Mouse (Mus musculus) G1E (cell line): ENCODE measurements around the gene Vat1.

Experiments used
- CTCF ChIP-seq: IDR thresholded peaks from 2 replicates; pipeline ENCODE4 v1.5.1; 2012; ENCODE audit warnings: low read depth, low read length, inconsistent platforms, mixed read lengths
- GATA1 ChIP-seq: IDR thresholded peaks from 2 replicates; pipeline ENCODE4 v1.6.1; 2012; ENCODE audit warnings: borderline replicate concordance, low read length, inconsistent platforms, mixed read lengths
- GATA2 ChIP-seq: IDR thresholded peaks from 2 replicates; pipeline ENCODE4 v1.6.1; 2012; ENCODE audit warnings: low read depth, low read length, inconsistent platforms, borderline replicate concordance
- POLR2AphosphoS5 ChIP-seq: IDR thresholded peaks from 2 replicates; pipeline ENCODE4 v1.6.1; 2012; ENCODE audit warnings: low read depth, low read length, inconsistent platforms; ENCODE audit not compliant: insufficient replicate concordance
- TAL1 ChIP-seq: conservative IDR thresholded peaks from 2 replicates; pipeline ENCODE4 v1.6.1; 2012; ENCODE audit warnings: low read depth, low read length, inconsistent platforms, mixed read lengths

GRCm38 (mm10) chr11:101447786-101448185, 18.2 kb downstream of the Vat1 start:
- no peak for TF ChIP-seq CTCF
- TF ChIP-seq POLR2AphosphoS5, result no peak
- TF ChIP-seq GATA1, result no peak
- TF ChIP-seq TAL1, result no peak
- TF ChIP-seq GATA2, result no peak
